Mouse (Mus musculus) myocyte (in vitro differentiated cells): ENCODE data around the gene Olfr804.

ENCODE experiments used
- CEBPB ChIP-seq: IDR thresholded peaks from 2 replicates; pipeline ENCODE4 v1.6.1; 2011; ENCODE audit warnings: mild to moderate bottlenecking, moderate library complexity; ENCODE audit not compliant: poor library complexity, insufficient read depth, severe bottlenecking
- E2F4 ChIP-seq: IDR thresholded peaks from one replicate; pipeline ENCODE4 v1.6.1; 2011; ENCODE audit warnings: mild to moderate bottlenecking, control low read depth, moderate library complexity; ENCODE audit not compliant: insufficient read depth
- MAX ChIP-seq: IDR thresholded peaks from one replicate; pipeline ENCODE4 v1.6.1; 2011; ENCODE audit warnings: low read depth, mild to moderate bottlenecking, control low read depth
- MYOD1 ChIP-seq, 3 experiments: IDR thresholded peaks; one replicate each; pipeline ENCODE4 v1.6.1; 2011; ENCODE audit warnings: control low read depth in 2 of 3, low read depth in 2 of 3, mild to moderate bottlenecking in 2 of 3, moderate library complexity in 1 of 3; ENCODE audit not compliant: insufficient read length in 2 of 3, control insufficient read depth in 1 of 3
- MYOG ChIP-seq, 3 experiments: IDR thresholded peaks; one replicate each; pipeline ENCODE4 v1.6.1; 2011; ENCODE audit warnings: control low read depth in 2 of 3, low read depth in 2 of 3, mild to moderate bottlenecking in 2 of 3; ENCODE audit not compliant: insufficient read length in 2 of 3, control insufficient read depth in 1 of 3, insufficient read depth in 1 of 3
- POLR2A ChIP-seq: IDR thresholded peaks from one replicate; pipeline ENCODE4 v1.6.1; 2011; ENCODE audit warnings: low read depth, mild to moderate bottlenecking, control low read depth, moderate library complexity; ENCODE audit not compliant: insufficient read length
- TCF12 ChIP-seq: IDR thresholded peaks from one replicate; pipeline ENCODE4 v1.6.1; 2011; ENCODE audit warnings: mild to moderate bottlenecking, control low read depth; ENCODE audit not compliant: poor library complexity, insufficient read depth, severe bottlenecking
- USF1 ChIP-seq: IDR thresholded peaks from one replicate; pipeline ENCODE4 v1.6.1; 2011; ENCODE audit warnings: low read depth, mild to moderate bottlenecking, control low read depth, moderate library complexity

DNA sequence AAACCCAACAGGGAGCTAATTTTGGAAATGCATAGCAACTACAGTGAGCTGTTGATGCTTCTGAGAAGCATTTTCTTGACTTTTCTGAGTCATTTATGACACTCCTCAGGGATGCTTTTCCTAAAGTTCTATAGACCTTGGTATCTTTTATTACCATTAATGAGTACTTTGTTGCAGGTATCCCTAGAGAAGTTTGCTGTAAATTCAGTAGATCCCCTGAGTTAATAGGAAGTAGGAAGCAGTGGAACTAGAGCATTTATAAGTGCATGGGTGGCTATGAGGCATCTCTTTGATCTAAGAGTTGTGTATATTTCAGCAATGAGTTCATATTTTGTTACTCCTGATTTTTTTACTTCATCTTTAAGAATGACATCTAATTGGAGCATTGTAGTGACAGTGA, at the start of gene Olfr804:
- TF ChIP-seq POLR2A (no peak), E2F4 (no peak), CEBPB (no peak), MYOD1 (IDR thresholded peaks at IDR 0.05; ENCODE audit: control insufficient read depth in 1 of 3, insufficient read length in 2 of 3, low read depth in 2 of 3) (no peak), USF1 (no peak), MYOG (IDR thresholded peaks at IDR 0.05; ENCODE audit: control insufficient read depth in 1 of 3, insufficient read depth in 1 of 3, insufficient read length in 2 of 3, low read depth in 2 of 3) (no peak), TCF12 (no peak), MAX (no peak)
